Mouse (Mus musculus) layer of hippocampus, adult 2 months (tissue): ENCODE measurements at regions not wholly inside any gene's neighbourhood (a gene's known extent, or its start where the extent isn't known, plus 50 kb on each side); places are given as distances from the start of the nearest gene placed in this dataset.
A peak's percentile ranks its signal among the peaks of the same experiment; 100 is the strongest.

Experiments
- DNase-seq, 2 experiments: peaks; one replicate each; pipeline ENCODE4 v3.0.0; 2022; ENCODE audit warnings: low spot score in 2 of 2
- H3K27ac ChIP-seq: fragments of 200-600 bp; 2 replicates; pipeline ENCODE4 v1.8.1; 2022
- H3K4me3 ChIP-seq: fragments of 200-600 bp; 2 replicates; pipeline ENCODE4 v1.8.1; 2022; ENCODE audit warnings: mild to moderate bottlenecking
- CTCF ChIP-seq: fragments of 200-600 bp; conservative IDR thresholded peaks from 2 replicates; pipeline ENCODE4 v1.8.1; 2022; ENCODE audit warnings: antibody characterized with exemption, mild to moderate bottlenecking, moderate library complexity

- DNase-seq, result no peak
- Histone ChIP-seq H3K27ac (no peak overlapping the region), H3K4me3 (no peak overlapping the region)
- TF ChIP-seq CTCF, result no peak
Measured at GRCm38 (mm10) chr15:11693772-11694270, 213.3 kb downstream of the Npr3 start.

GRCm38 (mm10) chr15:11664839-11665379 is 242.2 kb downstream of the Npr3 start:
- TF ChIP-seq CTCF, result no peak
- DNase-seq, result no peak
- H3K27ac ChIP-seq, result no peak overlapping the region
- H3K4me3 ChIP-seq, result no peak overlapping the region

GRCm38 (mm10) chr15:11655168-11655567 is 251.9 kb downstream of the Npr3 start:
- no peak for DNase-seq
- no peak for TF ChIP-seq CTCF
- Histone ChIP-seq H3K27ac (no peak overlapping the region), H3K4me3 (no peak overlapping the region)

GRCm38 (mm10) chr15:11646241-11646640 is 246.8 kb upstream of the Tars start:
- no peak for TF ChIP-seq CTCF
- no peak overlapping the region for H3K27ac ChIP-seq
- no peak overlapping the region for H3K4me3 ChIP-seq

GRCm38 (mm10) chr15:11644779-11645178 is 245.3 kb upstream of the Tars start:
- H3K4me3 ChIP-seq, result no peak overlapping the region
- no peak for TF ChIP-seq CTCF
- no peak overlapping the region for H3K27ac ChIP-seq
- no peak for DNase-seq

More at GRCm38 (mm10) chr15:11646241-11646640, 246.8 kb upstream of the Tars start:
- DNase-seq, result no peak

GRCm38 (mm10) chr15:11630654-11631053 is 231.2 kb upstream of the Tars start:
- no peak for TF ChIP-seq CTCF
- DNase-seq, result no peak
- H3K4me3 ChIP-seq, result no peak overlapping the region
- H3K27ac ChIP-seq, result no peak overlapping the region

GRCm38 (mm10) chr15:11626433-11626832 is 227.0 kb upstream of the Tars start:
- TF ChIP-seq CTCF, result no peak
- H3K4me3 ChIP-seq, result no peak overlapping the region
- H3K27ac ChIP-seq, result peak overlapping the region; percentile 51; the same call in 1 of the 2 replicates
- peak; percentile 17 to 37 for DNase-seq

- no peak for TF ChIP-seq CTCF
- Histone ChIP-seq H3K27ac (no peak overlapping the region), H3K4me3 (no peak overlapping the region)
- no peak for DNase-seq
Measured at GRCm38 (mm10) chr15:11612416-11612815, 213.0 kb upstream of the Tars start.

GRCm38 (mm10) chr15:11610043-11610670 is 210.7 kb upstream of the Tars start:
- no peak for TF ChIP-seq CTCF
- no peak overlapping the region for H3K27ac ChIP-seq
- DNase-seq, result no peak
- no peak overlapping the region for H3K4me3 ChIP-seq

- no peak overlapping the region for H3K4me3 ChIP-seq
- DNase-seq, result peak in 1 of 2 experiments; percentile 49
- no peak for TF ChIP-seq CTCF
Measured at GRCm38 (mm10) chr15:11607489-11607888, 208.0 kb upstream of the Tars start.

GRCm38 (mm10) chr15:11605677-11606076 is 206.2 kb upstream of the Tars start:
- no peak overlapping the region for H3K4me3 ChIP-seq
- peak in 1 of 2 experiments; percentile 12 for DNase-seq
- no peak overlapping the region for H3K27ac ChIP-seq
- TF ChIP-seq CTCF, result no peak

More at GRCm38 (mm10) chr15:11607489-11607888, 208.0 kb upstream of the Tars start:
- H3K27ac ChIP-seq, result peak overlapping the region; percentile 15; the same call in 1 of the 2 replicates

GRCm38 (mm10) chr15:11597021-11597420 is 197.6 kb upstream of the Tars start:
- Histone ChIP-seq H3K27ac (no peak overlapping the region), H3K4me3 (no peak overlapping the region)
- no peak for TF ChIP-seq CTCF
- DNase-seq, result no peak

- H3K4me3 ChIP-seq, result no peak overlapping the region
- peak; percentile 26 to 54 for DNase-seq
- TF ChIP-seq CTCF, result peak; percentile 86
- H3K27ac ChIP-seq, result no peak overlapping the region
Measured at GRCm38 (mm10) chr15:11590542-11591116, 191.2 kb upstream of the Tars start.
